Mouse (Mus musculus) CD4-positive, CD25-positive, alpha-beta regulatory T cell, adult 4 months (primary cell): ENCODE measurements at regions not wholly inside any gene's neighbourhood (a gene's known extent, or its start where the extent isn't known, plus 50 kb on each side); places are given as distances from the start of the nearest gene placed in this dataset.

Source experiments
- ATAC-seq: one replicate; pipeline ENCODE4 v1.8.0; 2017

DNA sequence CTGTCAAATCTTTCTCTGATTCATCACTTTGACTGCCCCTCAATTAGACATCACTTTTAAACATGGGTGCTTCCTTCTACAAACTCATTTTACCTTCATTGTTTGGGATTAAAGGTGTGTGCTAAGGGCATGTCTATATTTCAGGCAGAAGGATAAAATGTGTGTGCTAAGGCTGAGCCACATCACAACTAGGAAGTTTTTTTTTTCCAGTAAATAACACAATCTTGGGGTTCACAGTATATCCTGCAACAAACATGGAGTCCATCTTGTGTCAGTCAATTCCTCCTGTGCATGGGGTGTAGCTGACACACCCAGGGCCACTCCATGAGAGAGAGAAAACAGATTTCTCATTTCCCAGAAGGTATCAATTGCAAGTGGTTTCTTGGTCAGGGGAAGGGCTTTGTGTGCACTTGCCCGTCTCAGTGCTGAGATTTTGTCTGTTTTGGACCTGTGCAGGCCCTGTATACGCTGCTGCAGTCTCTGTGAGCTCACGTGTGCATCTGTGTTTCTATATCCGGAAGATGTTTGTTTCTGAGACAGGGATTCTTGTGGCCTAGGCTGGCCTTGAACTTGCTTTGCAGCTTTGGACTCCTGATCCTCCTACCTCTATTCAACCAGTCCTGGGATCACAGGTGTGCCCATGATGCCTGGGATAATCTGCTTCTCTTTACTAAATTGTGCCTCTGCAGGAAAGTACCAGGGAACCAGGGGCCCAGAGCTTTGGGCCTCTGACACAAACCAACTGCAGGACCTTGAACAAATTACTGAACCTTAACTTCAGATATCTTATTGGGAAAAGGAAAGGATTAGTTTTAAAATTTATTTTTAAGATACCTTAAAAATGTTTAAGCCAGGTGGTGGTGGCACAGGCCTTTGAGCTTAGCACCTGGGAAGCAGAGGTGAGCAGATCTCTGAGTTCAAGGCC is 63.9 kb upstream of the Cpsf6 start:
- ATAC-seq = no peak

DNA sequence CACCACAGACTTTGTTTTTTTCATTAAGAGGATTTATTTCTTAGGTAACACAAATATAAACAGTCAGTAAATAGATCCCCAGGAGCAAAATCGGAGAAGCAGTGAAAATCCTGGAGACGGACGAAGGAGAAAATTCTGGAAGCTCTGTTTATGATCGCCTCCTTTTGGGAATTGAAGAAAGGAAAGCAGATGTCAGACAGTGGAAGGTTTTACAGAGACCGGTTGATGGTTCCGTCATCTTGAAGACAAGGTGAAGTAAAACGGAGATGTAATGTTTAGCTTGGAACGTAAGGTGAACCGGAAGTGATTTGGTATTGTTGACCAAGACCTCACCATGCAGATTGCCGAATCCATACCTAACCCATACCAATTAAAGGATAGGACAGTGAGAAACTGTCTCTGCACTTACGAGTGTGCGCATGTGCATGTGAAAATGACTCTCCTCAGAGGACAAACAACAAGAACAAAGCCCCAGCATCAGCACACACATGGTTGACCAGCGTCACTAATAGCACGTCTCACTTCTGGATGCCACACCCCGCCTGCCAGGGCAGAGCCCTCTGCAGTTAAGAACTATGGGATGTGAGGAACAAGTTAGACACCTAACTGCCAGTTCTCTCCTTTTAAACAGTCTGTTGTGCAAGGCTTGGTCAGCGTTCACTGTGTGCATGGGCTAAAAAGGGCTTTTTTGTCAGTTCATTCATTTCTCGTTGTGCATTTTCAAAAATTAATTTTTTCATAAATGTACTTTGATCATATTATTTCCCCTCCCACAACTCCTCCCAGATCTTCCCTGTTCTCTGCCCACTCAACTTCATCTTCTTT is 62.4 kb upstream of the Cpsf6 start:
- ATAC-seq = no peak

DNA sequence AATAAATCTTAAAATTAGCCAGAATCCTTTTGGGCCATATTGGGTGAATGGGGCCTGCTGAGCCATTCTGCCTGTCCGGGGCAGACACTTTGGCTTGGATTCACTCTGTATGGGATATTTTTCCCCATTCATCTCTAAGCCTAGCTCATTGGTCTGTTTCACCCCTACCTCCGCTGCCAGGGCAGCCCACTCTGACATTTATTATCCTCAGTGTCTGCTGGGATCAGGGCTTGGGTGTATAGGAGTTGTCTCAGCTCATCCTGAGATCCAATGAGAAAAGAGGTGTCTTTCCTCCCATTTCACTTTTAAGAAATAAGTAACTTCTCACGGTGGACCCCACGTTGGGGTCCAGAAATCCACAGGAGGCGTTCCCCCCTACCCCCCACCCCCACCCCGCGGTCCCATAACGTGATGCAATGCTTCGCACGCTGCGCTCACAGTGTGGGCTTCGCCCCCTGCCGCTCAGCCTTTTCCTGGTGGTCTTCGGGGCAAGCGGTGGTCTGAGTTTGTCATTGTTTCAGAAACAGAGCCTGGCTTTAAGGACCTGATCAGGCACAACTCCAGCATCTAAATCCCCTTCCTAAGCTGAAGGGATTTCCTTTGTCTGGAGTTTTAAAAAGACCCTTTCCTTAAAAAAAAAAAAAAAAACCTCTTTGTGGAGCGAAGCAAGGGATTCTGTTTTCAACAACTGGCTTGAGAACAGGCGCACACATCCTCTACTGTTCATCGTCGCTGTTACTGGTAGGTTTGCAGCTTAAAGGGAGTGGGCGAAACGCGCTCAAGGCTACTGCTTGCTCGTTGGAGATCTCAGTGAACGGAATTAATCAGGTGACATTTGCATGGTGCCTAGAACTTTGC is 61.5 kb upstream of the Cpsf6 start:
- no peak for ATAC-seq

DNA sequence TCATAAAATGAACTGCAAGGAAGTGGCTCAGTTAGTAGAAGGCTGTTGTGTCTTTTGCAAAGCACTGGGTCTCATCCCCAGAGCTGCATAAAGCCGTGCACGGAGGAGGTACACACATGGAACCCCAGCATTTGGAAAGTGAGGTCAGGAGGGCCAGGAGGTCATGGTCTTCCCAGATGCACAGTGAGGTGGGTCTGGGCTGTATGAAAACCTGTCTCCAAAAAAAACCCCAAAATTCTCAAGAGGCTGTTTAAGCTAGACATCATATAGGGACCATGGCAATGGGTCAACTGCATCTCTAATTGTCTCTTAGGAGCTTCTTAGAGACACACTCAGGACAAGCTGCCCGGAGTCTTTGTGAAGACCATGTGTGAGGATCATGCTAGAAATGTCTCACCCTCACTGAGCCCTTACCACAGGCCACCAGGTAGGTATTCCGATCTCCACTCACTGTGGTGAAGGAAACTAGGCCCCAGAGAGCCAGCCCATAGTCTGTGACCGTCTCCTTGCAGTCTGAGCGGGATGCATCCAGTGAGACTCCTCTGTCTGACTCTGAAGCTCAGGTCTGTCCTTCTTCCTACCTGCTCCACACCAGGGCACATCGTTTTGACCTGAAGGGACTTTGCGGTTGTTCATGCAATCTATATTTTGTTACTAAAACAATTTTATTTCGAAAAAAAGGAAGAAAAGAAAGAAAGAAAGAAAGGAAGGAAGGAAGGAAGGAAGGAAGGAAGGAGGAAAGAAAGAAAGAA is 60.6 kb upstream of the Cpsf6 start:
- ATAC-seq = no peak

DNA sequence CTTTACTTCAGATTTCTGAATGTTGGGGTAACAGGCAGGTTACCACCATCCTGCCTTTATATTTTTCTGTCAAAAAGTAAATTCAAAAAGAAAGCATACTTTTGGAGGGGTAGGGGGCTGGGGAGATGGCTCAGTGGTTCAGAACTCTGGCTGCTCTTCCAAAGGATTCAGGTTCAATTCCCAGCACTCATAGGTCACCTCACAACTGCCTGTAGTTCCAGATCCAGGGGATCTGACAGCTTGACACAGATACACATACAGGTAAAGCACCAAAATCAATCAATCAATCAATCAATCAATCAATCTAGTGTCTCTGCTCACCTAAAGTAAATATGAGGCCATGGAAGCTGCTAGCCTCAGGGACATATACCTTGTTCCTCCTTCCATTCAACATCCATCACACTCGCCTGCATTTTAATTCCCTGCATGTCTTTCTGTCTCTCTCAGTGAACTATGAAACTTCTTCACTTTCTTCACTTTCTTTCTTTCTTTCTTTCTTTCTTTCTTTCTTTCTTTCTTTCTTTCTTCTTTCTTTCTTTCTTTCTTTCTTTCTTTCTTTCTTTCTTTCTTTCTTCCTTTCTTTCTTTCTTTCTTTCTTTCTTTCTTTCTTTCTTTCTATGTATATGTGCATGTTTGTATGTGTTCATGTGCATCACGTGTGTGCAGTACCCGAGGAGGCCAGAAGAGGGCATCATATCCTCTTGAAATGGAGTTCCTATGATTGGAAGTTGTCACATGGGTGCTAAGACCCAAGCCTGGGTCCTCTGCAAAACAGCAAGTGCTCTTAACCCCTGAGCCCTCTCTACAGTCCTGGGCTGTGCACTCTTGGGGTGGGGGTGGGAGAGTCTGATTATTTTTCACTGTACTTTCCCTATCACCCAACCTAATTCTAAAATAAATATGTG is 59.6 kb upstream of the Cpsf6 start:
- ATAC-seq = no peak

DNA sequence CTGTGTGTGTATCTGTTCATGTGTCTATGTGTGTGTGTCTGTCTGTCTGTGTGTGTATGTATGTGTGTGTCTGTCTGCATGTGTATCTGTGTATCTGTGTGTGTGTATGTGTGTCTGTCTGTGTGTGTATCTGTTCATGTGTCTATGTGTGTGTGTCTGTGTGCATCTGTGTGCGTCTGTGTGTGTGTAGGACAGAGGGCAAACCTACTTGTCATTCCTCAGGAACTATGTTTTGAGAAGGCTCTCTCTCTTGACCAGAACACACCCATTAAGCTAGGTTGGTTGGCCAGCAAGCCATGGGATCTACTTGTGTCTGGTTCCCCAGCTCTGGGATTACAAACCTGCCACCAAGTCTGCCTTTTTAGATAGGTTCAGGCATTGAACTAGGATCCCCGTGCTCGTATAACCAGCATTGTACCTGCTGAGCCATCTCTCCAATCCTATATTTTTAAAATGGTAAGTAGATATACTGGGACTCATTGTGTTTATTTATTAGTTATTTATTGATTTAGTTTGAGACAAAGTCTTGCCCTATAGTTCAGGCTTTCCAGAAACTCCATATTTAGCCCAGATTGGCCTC is 58.9 kb upstream of the Cpsf6 start:
- no peak for ATAC-seq

DNA sequence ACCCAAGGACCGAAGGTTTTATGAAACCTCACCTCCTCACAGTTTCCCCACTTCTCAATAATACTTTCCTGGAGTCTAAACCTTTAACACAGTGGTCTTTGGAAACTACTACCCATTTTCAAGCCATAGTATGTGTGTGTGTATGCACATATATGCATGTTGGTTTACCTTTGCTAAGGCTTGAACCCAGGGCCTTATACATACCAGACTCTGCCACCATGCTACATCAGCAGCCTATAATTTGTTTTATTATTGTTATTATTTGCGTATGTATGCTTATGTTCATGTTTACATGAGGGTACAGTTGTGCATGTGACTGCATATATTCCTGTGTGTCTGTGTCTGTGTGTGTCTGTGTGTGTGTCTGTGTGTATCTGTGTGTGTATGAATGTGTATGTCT is 58.2 kb upstream of the Cpsf6 start:
- ATAC-seq = no peak

DNA sequence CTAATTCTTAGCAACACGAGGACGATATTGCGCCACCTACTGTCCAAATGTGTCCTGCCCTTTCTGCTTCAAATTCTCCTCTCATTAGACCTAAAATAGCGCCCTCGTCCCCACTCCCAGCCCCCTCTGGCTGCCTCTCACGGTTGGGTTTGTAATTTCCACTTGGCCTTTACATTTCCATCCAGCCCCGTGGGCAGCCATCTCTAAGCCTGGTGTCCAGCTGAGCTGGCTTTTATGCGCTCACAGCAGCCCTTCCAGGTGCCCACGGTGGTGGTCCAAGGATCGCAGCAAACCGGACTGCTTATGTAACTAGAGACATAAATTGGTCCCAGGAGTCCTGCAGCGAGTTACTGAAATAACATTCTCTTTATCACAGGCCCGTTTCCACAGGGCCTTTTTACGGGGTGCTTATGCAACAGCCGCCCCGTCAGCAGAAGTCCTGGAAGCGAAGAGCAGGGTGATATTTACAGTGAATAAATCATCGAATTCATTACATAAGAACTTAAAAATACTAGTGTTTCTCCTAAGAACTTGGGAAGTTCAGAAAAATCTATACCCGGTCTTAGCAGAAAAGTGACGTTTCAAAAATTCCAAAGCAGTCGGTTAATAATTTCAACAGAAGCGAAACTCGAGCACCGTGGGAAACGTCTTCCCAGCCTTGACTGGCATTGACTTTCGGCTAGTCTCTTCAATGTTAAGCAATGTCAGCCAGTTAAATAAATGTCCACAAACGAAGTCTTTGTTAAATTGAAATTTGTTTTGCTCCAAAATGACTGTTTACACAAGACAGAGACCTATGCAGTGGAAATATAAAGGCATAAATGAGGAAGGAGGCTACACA is 57.3 kb upstream of the Cpsf6 start:
- ATAC-seq = no peak

DNA sequence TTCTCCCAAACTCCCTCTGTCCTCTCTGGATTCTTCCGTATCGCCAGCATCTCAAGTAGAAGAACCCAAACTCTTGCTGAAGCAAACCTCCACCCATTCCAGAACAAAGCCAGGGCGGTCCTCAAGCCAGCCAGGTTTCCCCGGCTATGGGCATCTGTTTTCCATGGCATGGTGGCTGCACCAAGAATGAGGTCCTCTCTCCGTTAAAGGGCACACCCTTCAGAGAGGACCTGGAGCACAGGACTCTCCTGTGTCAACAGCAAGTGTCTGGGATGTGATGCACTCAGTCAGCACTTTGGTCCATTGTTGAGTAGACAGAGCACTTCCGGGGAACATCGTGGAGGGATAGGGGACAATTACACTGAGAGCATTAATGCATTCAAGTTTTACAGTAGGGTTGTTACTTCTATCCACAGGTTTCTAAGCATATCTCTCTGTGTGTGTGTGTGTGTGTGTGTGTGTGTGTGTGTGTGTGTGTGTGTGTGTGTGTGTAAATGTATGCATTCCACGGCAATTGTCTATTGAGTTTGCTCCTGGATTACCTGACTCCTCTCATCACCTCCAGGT is 56.6 kb upstream of the Cpsf6 start:
- ATAC-seq = no peak

DNA sequence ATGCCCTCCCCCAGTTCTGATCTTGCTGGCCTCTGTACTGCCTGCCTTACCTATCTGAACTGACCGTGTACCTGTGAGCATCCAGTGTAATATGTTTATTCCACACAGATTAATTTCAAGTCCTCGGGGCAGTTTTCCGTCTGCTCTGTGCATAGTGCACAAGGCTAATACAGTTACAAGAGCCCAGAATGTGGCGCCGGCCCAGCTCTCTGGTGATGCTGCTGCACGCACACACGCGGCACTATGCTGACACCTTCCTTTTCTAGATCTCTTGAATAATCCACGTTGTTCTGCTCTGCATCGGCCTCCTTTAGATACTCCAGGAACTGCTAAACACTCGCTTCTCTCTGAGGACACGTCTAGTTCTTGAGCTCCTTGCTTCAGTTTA is 55.9 kb upstream of the Cpsf6 start:
- ATAC-seq = no peak

DNA sequence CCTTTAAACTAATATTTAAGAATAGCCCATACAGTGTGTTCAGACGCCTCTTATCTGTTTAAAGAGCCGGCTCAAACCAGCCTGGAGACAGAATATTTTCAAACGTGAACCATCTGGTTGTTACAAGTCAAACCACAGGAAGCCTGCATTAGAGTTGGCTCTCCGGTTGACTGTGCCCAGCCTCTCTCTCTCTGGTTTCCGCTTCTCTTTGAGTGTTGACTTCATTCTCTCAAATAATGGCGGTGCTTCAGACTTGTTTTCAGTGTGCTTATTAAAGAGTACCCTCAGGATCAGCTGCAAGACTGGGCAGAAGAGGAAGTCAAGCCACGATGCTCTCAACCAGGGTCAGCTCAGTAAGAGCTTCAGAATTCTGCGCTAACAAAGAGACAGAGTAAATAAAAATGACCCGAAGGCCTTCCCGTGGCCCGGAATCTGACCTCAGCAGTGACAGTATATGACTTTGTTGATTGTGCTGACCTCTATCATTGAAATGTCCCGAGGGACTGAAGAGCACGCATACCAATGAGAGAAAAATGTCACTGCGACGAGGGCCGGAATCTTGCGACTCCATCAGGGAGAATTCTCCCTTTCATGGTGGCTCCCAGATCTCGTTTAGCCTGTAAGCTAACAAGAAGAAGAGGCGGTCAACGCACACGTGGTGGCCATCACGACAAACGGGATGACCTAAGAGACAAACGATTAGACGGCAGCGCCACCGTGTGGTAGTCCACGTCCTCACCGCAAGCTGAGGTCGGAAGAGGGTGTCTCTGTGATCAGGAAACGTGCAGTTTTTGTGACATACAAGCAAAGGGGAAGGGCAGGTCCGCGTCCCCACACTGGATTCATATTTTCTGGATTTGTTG is 55.3 kb upstream of the Cpsf6 start:
- ATAC-seq = peak; percentile 82

DNA sequence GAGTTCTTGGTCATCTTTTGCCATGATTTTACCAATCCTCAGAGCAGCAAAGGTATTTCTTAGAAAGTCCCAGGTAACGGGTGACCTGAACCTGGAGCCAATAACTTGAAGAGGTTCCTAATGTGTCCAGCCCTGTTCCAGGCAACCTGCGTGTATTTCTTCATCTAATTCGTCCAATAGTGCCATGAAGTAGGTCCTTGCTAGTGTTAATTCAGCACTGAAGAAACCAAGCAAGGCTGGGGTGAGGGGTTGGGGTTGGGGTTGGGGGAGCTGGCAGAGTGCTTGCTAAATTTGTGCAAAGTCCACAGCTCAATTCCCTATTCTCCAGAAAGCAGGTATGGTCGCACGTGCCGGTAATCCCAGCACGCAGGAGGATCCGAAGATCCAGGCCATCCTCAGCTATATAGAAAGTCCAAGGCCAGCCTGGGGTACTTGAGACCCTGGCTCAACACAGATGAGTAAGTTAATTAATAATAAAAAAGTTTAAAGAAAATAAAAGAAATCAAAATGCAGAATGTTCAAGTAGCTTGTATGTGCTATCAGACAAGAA is 54.6 kb upstream of the Cpsf6 start:
- ATAC-seq = no peak

DNA sequence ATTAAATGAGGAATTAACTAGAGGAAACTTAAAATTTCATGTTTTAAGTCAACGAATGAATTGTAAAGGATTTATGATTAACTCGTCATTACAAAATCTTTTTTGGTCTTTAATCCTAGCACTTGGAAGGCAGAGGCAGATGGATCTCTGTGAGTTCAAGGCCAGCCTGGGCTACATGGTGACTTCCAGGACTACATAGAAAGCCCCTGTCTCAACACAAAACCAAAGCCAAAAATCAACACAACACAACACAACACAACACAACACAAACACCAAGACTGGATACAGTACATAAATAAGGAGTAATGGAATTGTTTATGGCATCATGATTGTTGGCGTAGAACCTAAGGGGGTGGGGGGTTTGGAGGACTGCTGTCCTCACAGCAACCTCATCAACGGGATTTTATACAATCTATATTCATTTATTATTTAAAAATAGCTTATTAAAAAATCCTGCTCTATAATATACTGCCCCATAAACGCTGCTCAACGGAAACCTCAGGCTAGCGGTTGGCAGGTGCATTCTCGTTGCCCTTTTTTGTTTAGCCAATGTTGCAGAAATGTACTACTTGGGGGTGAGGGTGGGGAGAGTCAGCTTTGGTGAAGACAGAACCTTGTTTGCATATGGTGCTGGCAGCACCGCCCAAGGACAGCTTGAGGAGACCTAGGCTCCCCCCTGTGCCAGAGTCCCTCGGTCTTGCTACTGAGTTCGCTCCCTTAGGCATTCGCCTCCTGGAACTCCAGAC is 53.9 kb upstream of the Cpsf6 start:
- no peak for ATAC-seq

DNA sequence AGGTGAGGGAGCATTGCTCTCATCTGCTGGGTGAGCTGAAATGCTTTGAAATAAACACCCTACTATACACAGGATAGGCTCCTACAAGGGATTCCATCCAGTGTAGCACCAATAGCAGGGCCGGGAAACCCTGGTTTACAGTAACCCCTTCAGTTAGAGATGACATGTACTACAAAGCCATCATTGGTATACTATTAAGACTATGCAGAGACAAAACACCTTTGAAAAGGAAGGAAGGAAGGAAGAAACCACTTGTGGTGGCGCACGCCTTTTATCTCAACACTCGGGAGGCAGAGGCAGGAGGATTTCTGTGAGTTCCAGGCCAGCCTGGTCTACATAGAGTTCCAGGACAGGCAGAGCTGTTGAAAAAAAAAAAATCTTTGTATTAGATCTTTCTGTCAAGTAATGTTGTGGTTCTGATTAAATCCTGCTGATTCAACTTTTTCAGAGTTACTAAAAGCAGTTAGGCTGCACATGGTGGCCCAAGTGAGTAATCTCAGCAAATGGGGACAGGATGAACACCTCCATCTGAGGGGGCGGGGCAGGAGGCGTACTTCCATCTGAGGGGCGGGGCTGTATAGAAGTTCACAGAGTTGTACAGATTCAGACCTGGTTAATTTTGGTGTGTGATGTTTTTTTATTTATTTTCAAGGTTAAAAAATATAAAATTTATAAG is 53.2 kb upstream of the Cpsf6 start:
- no peak for ATAC-seq

DNA sequence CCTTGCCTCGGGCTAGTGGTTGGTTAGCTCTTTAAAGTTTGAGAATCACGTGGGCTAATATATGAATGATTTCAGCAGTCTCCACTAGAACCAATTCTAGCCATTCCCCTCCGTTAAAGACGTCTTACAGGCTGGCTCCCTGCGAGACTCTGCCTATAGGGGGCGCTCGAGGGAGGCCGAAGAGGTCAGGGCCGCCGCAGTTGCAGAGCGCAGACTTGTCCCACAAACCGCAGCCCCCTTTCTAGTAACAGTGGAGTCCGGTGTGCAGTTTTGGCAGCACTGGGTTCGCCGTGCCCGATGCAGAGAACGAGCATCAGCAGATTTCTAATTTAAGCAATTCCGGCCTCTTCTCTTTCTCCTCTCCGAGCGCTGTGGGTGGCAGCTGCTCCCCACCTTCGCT is 52.6 kb upstream of the Cpsf6 start:
- ATAC-seq = no peak

DNA sequence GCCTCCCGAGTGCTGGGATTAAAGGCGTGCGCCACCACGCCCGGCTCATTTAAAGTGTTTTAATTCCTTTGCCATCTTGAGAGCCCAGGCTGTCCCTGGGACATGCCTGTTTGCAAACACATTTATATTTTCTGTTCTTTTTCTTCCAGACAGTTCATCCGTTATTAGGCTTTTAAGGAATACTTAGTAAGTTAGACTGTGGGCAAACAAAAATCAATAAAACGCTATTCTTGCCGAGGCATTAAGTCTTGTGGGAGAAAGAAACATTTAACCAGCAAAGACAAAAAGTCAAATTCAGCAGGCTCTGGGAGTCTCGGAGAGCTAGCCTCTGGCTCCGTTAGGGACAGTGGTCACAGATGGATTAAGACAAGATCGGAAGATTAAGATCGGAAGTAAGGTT is 52.0 kb upstream of the Cpsf6 start:
- ATAC-seq = no peak
